Mouse (Mus musculus) gastrocnemius, postnatal 10 days (tissue): ENCODE data around the gene Thada. TPM values are rescaled to one million over a fixed set of nuclear protein-coding genes. Genes with fewer than 3 reads are reported as not detected.

ENCODE experiments used
- DNase-seq: peaks from one replicate; pipeline ENCODE4 v3.0.0; 2021; ENCODE audit warnings: mixed read lengths
- total RNA-seq, 2 experiments: library from RNA; stranded (reverse); gene quantifications; 2 replicates each; pipeline ENCODE4 v1.2.3; 2021

Gene Thada
- total RNA-seq, 2 experiments from 2014 or later, result 5.9 to 8.4 TPM

DNA sequence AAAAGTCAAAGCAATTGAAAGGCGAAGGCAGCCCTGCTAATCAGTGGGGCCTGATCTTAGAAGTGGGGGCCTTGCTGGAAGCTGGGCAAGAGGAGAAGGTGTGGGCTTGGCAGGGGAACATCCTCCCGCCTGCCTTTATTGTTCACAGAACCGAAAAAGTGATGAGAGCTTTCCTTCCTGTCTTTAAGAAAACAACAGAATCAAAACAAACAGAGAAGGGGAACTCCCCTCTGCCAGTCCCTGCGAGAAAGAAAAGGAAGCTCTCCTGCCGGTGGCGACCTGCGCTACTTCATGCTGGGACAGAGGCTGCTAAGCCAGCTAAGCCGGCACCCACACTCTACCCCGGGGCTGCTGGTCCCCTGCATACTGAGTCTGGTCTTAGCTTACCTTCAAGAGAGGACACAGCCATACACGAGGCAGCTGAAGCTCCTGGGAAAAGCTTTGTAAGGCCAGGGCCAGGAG, 320.1 kb downstream of the Thada start:
- no peak for DNase-seq

DNA sequence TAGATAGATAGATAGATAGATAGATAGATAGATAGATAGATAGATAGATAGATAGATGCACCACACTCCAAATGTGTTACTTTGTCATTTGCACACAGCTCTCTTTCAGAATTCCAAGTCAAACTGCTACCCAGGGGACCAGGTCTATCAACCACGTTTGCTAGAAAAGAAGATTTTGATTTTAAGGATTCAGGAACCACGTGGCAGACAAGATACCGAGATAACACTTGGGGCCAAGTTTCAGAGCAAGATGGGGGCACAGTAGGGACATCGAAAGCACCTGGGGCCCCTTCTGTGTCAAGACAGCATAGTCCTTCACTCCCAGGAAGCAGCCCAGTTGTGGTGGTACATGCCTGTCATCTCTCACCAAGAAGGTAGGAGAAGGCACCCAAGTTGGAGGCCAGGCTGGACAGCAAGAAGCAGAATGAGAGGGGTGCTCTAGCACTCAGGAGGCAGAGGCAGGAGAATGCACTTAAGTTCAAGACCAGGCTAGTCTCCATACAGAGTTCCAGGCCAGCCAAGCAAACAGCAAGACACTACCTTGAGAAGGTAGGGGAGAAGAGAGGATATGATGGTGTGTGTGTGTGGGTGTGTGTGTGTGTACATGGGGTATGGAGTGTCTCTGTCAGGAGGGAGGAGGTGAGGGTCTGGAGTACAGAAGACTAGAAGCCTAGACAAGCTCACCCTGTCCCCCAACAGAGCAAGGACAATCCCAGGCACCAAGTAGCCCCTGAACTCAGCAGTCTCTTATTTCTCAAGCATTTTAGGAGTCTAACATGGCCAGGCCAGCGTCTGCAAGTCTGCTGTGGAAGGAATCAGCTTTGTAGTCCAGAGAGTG, 321.0 kb downstream of the Thada start:
- DNase-seq, result no peak

DNA sequence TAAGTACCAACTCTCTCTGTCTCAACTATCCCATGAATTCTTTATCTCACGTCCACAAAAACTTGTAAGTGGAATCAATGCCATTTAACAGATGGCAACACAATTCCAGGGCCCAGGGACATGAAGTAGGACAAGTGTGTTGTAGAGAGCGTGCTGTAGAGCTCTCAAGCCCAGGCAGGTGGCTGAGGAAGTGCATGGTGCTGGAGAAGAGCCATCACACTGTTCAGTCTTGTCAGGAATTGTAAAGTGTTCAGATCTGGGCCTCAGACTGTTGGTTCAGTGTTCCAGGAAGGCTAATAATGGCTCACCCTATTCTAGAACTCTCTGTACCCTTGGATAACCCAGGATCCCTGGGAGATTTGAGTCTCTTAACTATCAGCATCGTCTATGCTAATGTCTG, 321.9 kb downstream of the Thada start:
- no peak for DNase-seq

DNA sequence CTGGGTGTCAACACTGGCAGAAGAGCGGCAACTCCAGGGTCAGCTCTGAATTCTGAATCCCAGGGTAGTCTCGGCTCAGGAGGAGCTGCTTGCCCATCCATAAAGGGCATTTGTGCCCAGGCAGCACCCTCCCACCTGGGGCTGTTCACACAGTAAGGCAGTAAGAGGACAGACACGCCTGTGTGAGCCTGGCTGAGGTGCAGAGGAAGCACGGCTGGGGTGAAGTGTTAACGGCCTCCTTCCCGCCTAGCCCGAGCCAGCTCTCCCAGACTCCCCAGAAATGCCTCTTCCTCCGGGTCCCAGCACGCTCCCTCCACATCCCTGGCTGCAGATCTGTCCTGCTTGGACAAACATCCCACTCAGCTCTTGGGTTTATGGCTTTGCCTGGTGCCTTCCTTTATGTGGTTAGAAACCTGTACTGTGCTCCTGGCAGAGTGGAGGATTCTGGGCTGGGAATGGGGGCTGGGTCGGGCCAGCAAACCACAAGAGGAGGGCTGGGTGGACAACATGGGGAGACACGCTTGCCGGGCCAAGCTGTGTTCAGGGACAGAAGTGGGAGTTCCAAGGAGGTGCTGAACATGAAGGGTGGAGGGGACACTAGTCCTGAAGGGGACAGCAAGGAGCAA, 322.7 kb downstream of the Thada start:
- DNase-seq, result no peak

DNA sequence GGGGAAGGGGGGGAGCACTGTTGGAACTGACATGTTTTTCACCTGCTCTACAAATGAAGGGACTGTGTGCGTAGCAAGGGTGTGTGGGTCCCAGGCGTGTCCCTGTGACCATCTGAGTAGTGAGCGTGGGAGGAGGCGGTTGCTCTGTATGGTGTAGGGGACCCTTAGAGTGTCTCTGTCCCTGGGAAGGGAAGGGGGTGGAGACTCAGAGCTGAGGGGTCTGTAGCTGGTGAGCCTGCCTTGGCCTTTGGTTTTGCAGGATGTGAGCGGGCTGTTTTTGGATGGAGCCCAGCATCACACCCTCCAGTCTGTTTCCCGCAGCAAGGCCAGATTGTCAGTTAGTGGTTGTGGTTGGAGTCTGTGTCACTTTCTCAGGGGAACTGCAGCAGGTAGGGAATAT, 324.3 kb downstream of the Thada start:
- no peak for DNase-seq

DNA sequence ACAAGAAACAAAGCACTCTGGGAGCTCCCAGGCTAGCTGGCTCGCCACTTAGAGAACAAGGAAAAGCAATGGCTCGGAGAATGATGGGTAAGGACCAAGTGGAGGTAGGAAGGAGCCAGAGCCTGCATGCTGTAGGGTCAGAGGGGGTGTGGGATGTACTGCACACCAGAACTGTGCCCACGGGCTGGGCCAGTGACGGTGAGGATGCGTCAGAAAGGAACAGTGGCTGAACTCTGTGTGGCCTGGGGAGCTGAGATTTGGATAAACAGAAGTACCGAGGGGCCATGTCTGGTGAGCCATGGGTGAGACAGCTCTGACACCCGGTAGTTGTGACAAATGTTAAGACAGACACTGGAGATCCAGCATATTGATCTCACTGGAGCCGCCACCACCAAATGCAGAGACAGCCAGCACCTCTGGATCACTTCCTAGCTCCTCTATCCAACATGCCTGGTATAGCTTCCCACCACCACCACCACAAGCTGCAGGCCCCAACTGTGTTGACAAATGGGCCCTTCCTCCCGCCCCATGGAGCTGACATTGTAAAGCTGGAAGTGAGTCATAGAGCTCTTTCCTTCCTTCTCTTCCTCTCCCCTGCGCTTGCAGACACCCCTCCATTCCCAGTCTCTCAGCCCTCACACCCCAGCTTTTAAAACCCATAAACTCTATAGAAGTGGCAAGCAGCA, 325.0 kb downstream of the Thada start:
- DNase-seq, result no peak

Other genes with a start within 250 kb of the Thada start
- 1 to 10 TPM; 8.1 to 9.0 TPM for gene Plekhh2, start 45.7 kb upstream of the Thada start, total RNA-seq
- gene Dync2li1, start 160.3 kb upstream of the Thada start, total RNA-seq, result 1 to 10 TPM; 3.2 to 3.3 TPM
- gene Abcg8, start 210.1 kb upstream of the Thada start, total RNA-seq, result not detected
- gene Abcg5, start 216.8 kb upstream of the Thada start, total RNA-seq, result not detected